Mouse (Mus musculus) C2C12 (cell line): ENCODE measurements at regions not wholly inside any gene's neighbourhood (a gene's known extent, or its start where the extent isn't known, plus 50 kb on each side); places are given as distances from the start of the nearest gene placed in this dataset.

Source experiments
- H3K27me3 ChIP-seq: one replicate; pipeline ENCODE4 v1.6.1; 2011; ENCODE audit not compliant: control insufficient read depth, insufficient read depth, insufficient read length
- H3K36me3 ChIP-seq: one replicate; pipeline ENCODE4 v1.6.1; 2011; ENCODE audit not compliant: control insufficient read depth, insufficient read depth
- H3K4me3 ChIP-seq: one replicate; pipeline ENCODE4 v1.5.1; 2011; ENCODE audit warnings: mild to moderate bottlenecking, control low read depth; ENCODE audit not compliant: poor library complexity, insufficient read depth, severe bottlenecking
- H3K79me2 ChIP-seq: one replicate; pipeline ENCODE4 v1.6.1; 2011; ENCODE audit not compliant: control insufficient read depth, insufficient read depth
- H3K79me3 ChIP-seq: one replicate; pipeline ENCODE4 v1.6.1; 2011; ENCODE audit warnings: low read depth, control low read depth
- H3ac ChIP-seq: one replicate; pipeline ENCODE3; 2011; ENCODE audit warnings: low read depth; ENCODE audit not compliant: control insufficient read depth, insufficient read length
- CEBPB ChIP-seq: IDR thresholded peaks from one replicate; pipeline ENCODE4 v1.6.1; 2011; ENCODE audit warnings: low read depth, mild to moderate bottlenecking, control low read depth, moderate library complexity
- CTCF ChIP-seq: IDR thresholded peaks from one replicate; pipeline ENCODE4 v1.5.1; 2011; ENCODE audit not compliant: control insufficient read depth, insufficient read depth, insufficient read length
- FOSL1 ChIP-seq: IDR thresholded peaks from one replicate; pipeline ENCODE4 v1.8.0; 2011; ENCODE audit warnings: mild to moderate bottlenecking, low read length; ENCODE audit not compliant: poor library complexity, insufficient read depth, severe bottlenecking
- MAX ChIP-seq: IDR thresholded peaks from one replicate; pipeline ENCODE4 v1.6.1; 2011; ENCODE audit warnings: mild to moderate bottlenecking, control low read depth
- MYOD1 ChIP-seq: IDR thresholded peaks from one replicate; pipeline ENCODE4 v1.6.1; 2011; ENCODE audit warnings: low read depth; ENCODE audit not compliant: control insufficient read depth, insufficient read length
- MYOG ChIP-seq: IDR thresholded peaks from one replicate; pipeline ENCODE4 v1.6.1; 2011; ENCODE audit not compliant: control insufficient read depth, insufficient read length; ENCODE audit errors: extremely low read depth
- USF1 ChIP-seq: IDR thresholded peaks from one replicate; pipeline ENCODE4 v1.6.1; 2011; ENCODE audit warnings: low read depth, mild to moderate bottlenecking, control low read depth, moderate library complexity

DNA sequence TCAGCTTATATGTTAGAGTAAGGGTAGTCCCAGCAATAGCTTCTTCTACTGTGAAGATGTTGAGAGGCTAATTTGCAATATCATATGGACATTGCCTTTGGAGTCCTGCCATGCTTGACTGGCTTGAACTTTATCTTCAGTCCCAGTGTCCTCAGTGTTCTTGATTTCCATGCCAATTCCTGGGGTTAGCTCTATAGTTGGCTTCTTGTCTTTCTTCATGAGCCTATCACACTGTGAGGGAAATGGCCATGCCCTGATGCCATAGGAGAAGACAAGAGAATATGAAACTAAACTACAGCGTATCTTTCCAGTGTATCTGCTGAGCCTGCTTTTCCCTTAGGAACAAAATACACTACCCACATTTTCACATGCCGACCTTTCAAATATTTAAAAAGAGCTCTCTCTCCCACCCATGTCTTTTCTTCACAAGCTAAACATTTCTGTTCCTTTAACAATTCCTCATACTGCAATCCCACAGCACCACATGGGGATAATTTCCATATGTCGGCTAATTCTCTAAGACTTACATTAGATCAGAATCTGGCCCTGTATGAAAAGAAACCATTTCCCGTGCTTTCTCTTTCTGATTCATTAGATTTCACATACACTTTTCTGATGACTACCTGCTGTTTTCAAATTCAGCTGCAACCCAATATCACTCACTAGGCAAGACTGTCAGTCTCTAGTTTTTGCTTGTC, 137.2 kb downstream of the Fzd1 start:
- TF ChIP-seq MYOD1, result no peak
- no peak for TF ChIP-seq MYOG
- TF ChIP-seq CEBPB, result no peak
- no peak for TF ChIP-seq CTCF
- no peak for TF ChIP-seq FOSL1
- no peak for TF ChIP-seq USF1
- no peak for TF ChIP-seq MAX
- Histone ChIP-seq H3K79me3 (no peaks in the 10 kb centered on the region), H3K4me3 (no peak overlapping the region), H3K79me2 (no peaks in the 10 kb centered on the region), H3K36me3 (no peaks in the 10 kb centered on the region), H3K27me3 (no peaks in the 10 kb centered on the region), H3ac (no peak overlapping the region)

DNA sequence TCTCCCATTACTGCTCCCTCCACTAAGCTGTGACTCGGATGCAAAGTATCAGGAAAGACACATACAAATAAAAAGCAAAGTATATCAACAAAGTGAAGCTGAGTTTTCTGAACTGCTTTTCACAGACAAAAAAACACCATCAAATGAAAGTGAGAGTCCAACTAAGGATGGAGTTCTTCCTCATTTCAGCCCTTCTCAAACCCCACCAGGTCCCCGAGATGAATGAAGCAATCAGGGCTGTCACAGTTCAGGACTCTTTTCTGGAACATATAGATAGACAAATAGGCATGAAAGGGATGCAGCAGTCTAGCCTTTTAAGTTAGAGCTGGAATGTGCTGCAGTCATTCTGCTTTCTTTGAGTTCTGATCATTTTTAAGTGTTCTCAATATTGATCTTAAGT, 142.6 kb downstream of the Fzd1 start:
- Histone ChIP-seq H3ac (no peak overlapping the region), H3K4me3 (no peak overlapping the region), H3K79me2 (no peaks in the 10 kb centered on the region), H3K79me3 (no peaks in the 10 kb centered on the region), H3K36me3 (no peaks in the 10 kb centered on the region), H3K27me3 (no peaks in the 10 kb centered on the region)
- TF ChIP-seq MYOD1, result no peak
- no peak for TF ChIP-seq FOSL1
- TF ChIP-seq CTCF, result no peak
- no peak for TF ChIP-seq MAX
- no peak for TF ChIP-seq MYOG
- TF ChIP-seq USF1, result no peak
- TF ChIP-seq CEBPB, result no peak

DNA sequence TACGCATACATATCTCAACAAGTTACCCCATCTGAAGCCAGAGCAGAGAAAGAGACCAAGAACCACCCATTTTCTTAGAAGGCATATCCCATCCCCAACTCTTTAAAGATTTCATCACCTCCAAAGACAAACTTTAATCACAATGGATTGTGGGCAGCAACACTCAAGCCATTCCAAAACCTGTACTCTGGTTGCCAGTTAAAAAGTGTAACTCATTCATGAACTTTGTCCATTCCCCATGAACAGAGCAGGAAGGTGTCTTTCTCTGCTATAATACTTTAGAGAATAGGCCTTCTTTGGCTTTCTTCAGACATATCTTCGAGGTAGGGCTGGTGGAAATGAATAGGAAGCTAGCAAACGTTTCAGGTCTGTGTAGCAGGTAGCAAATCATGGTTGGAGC, 160.4 kb downstream of the Fzd1 start:
- Histone ChIP-seq H3K36me3 (no peaks in the 10 kb centered on the region), H3K79me2 (no peaks in the 10 kb centered on the region), H3K79me3 (no peaks in the 10 kb centered on the region), H3ac (no peak overlapping the region), H3K27me3 (no peaks in the 10 kb centered on the region), H3K4me3 (no peak overlapping the region)
- TF ChIP-seq FOSL1, result no peak
- TF ChIP-seq CTCF, result no peak
- TF ChIP-seq MYOG, result no peak
- no peak for TF ChIP-seq USF1
- TF ChIP-seq MAX, result no peak

DNA sequence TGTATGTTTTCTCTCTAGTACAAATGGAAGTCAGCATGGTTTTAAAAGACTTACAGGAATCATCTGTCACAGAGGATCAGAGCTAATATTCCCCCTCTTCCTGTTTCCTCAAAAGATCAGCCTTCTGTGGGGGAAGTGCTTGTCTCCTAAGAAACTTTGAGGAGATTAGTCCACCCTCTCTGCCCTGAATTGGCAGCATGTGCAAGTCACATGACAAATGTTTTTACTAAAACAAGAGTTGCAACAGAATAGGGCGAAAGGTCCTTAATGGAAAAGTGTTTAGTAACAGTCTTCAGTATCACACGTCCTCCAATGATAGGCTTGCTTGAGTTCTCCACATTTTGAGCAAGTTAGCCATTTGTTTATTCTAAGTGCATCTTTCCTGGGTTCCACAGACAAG, 162.8 kb downstream of the Fzd1 start:
- Histone ChIP-seq H3ac (no peak overlapping the region), H3K79me2 (no peaks in the 10 kb centered on the region), H3K27me3 (no peaks in the 10 kb centered on the region), H3K4me3 (no peak overlapping the region), H3K36me3 (no peaks in the 10 kb centered on the region), H3K79me3 (no peaks in the 10 kb centered on the region)
- no peak for TF ChIP-seq CEBPB
- TF ChIP-seq MYOD1, result no peak
- TF ChIP-seq USF1, result no peak
- no peak for TF ChIP-seq CTCF
- TF ChIP-seq MAX, result no peak

DNA sequence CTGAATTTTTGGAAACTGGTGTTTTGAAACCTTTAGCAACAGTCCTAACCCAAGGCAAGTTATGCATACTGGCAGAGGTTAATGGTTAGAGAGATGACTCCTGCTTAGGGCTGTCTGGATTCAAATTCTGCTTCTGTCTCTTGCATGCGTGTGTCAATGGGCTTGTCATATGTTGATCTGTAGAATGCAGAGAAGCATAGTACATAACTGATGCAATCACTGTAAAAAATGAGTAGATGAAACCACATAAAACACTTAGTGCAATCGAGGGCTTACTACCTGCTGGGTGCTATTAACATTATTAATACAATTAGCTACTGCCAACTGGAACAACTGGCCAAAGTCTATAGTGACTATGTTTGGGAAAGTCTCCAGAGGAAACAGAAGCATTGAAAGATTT, 163.3 kb downstream of the Fzd1 start:
- Histone ChIP-seq H3K27me3 (no peaks in the 10 kb centered on the region), H3K79me3 (no peaks in the 10 kb centered on the region), H3K79me2 (no peaks in the 10 kb centered on the region), H3ac (no peak overlapping the region), H3K4me3 (no peak overlapping the region), H3K36me3 (no peaks in the 10 kb centered on the region)
- TF ChIP-seq USF1 (no peak), MYOD1 (no peak), CTCF (no peak), FOSL1 (no peak), MYOG (no peak), MAX (no peak), CEBPB (no peak)

DNA sequence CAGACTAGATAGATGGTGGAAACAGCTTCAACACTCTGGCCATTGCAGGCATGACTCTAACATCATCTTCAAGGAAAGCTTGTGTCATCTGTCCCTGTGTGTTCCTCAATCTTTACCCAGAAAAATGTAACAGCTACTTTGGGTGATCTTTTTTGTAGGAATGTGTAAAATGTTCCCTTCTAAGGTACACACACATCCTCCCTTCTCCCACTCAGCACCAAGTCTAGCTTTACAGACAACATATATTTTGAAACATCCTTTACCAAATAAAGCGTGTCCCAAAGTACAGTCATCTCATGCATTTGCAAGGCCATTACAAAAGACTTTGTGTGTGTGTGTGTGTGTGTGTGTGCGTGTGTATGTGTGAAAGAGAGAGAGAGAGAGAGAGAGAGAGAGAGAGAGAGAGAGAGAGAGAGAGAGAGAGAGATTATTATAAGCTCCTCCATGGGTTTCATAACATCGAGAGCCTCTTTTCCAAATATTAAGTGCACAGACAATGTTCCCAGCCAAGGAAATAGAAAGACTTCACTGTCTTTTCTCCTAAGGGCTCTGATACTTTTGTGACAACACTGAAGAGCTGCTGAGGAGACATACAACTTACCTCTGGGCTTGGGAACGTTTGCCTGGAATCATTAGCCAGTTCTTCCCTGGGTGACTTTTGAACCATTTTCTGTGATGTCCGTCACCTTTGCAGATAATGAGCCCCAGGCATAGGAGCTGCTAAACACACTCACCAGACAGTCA, 164.0 kb downstream of the Fzd1 start:
- H3K27me3 ChIP-seq, result no peaks in the 10 kb centered on the region
- H3K79me3 ChIP-seq, result no peaks in the 10 kb centered on the region
- H3K36me3 ChIP-seq, result no peaks in the 10 kb centered on the region
- no peak overlapping the region for H3K4me3 ChIP-seq
- no peak overlapping the region for H3ac ChIP-seq
- no peaks in the 10 kb centered on the region for H3K79me2 ChIP-seq
- TF ChIP-seq MYOD1 (no peak), USF1 (no peak), CTCF (no peak), CEBPB (no peak), MAX (no peak), FOSL1 (no peak), MYOG (no peak)
